Mouse (Mus musculus) thymus, adult 2 months (tissue): ENCODE results near the gene Srgap1.

Experiments used
- CTCF ChIP-seq: fragments of 200-500 bp; IDR thresholded peaks from 2 replicates; pipeline ENCODE4 v1.5.1; 2012; ENCODE audit warnings: mild to moderate bottlenecking, control low read depth, low read length, moderate library complexity, borderline replicate concordance; ENCODE audit not compliant: control insufficient read depth, poor library complexity, insufficient read depth; ENCODE audit errors: extremely low read depth
- POLR2A ChIP-seq: fragments of 200-500 bp; IDR thresholded peaks from 2 replicates; pipeline ENCODE4 v1.6.1; 2012; ENCODE audit warnings: mild to moderate bottlenecking, low read length, control low read depth, moderate library complexity; ENCODE audit not compliant: control insufficient read depth, poor library complexity, insufficient read depth; ENCODE audit errors: extremely low read depth

DNA sequence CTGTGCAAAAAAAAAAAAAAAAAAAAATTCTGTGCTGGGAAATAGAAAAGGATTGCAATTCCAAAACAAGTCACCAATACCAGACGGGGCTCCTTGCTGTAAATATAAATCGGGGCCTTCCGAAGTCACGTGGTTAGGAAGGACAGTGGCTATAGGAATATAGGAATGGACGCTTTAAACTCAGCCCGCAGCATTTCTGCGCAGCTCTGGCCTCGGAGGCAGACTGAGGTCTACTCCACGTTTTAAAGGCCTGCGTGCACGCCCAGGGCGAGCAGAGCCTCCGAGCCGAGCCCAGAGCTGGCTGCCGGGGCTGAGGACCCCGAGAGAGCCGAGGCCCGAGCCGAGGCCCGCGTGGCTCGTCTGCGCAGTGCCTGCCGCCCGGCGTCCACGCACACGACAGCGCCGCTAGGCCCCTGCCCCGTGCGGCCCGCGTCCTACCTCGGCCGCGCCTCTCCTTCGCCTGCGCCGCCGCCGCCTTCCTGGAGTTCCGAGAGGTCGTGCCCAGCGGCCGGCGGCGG, 49.4 kb upstream of the Srgap1 start:
- TF ChIP-seq CTCF (no peak), POLR2A (no peak)
